Mouse (Mus musculus) cerebellum, adult 2 months (tissue): ENCODE data around the gene 9130213A22Rik.

ENCODE experiments used
- CTCF ChIP-seq: fragments of 200-500 bp; IDR thresholded peaks from 2 replicates; pipeline ENCODE4 v1.5.1; 2011; ENCODE audit warnings: low read depth, mild to moderate bottlenecking, control low read depth, low read length, moderate library complexity, borderline replicate concordance; ENCODE audit not compliant: insufficient read depth
- POLR2A ChIP-seq: fragments of 200-500 bp; IDR thresholded peaks from 2 replicates; pipeline ENCODE4 v1.6.1; 2011; ENCODE audit warnings: low read length, control low read depth, borderline replicate concordance; ENCODE audit not compliant: insufficient read depth

DNA sequence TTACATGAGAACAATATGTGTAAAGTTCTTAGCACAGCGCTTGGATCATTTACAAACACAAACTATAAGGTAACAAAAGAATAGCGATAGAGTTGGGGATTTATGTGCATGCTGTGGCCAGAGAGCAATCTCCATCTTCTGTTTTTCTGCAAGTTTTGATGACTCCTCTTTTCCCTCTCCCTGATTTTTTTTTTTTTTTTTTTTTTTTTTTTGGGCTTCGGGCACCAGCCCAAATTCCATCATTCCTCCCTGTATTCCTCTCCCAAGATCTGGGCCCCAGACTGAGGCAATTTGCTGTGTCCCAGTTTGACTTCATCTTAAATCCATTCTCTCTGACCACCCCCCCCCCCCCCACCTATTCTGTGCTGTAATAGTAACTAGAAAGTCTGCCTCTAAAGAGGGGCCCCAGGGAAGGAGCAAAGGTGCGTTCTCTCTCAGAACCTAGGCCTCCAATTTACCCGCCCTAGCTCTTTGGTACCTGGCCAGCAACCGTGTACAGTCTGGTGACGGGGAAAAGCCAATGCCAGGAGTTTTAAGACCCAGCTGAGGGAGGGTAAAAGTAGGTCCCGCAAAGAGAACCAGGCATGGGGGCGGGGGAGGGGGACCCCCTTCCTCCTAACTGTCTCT lies 25.9 kb downstream of the 9130213A22Rik start:
- TF ChIP-seq POLR2A = no peak
- TF ChIP-seq CTCF = no peak
